Mouse (Mus musculus): ENCODE results near the gene Igfbp7. TPM values are rescaled to one million over a fixed set of nuclear protein-coding genes. Genes with fewer than 3 reads are reported as not detected.

The Igfbp7 gene
- polyA plus RNA-seq, 1 experiment from 2014 or later, result 60.7 TPM

DNA sequence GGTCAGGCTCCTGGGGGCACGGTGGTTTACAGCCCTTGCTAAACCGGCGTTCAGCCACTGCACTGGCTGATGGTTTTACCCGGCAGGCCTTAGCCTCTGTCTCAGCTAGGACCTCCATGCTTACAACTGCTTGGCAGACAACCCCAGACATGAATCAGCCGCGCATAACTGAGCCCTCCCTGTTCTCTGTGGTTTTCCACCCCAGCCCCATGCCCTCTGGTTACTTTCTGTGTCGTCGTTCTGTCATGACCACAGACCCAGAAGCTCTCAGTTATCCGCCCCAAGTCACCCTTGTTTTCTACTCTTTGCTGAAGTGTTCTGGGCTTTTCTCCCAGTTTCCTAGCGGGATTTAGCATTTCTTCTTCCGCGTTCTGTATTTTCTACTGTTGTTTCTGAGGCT is 40.2 kb downstream of the Igfbp7 start:
- H3K36me3 ChIP-seq (ENCODE audit: control insufficient read depth, insufficient read depth, low read length), result no peaks in the 10 kb centered on the region
- no peak for ATAC-seq (ENCODE audit: low FRiP score, low TSS enrichment)
- no peak overlapping the region for H3K27ac ChIP-seq (replicated peaks; ENCODE audit: low read depth, low read length)
- H3K4me3 ChIP-seq (replicated peaks; ENCODE audit: low read depth, low read length), result no peak overlapping the region
- no peak overlapping the region for H3K9ac ChIP-seq (replicated peaks; ENCODE audit: low read length)
- H3K4me1 ChIP-seq (ENCODE audit: control insufficient read depth, insufficient read depth, low read length), result no peaks in the 10 kb centered on the region
- no peaks in the 10 kb centered on the region for H3K27me3 ChIP-seq (ENCODE audit: control insufficient read depth, insufficient read depth, low read length)
- 58% methylated on average over 12 of the region's 12 CpGs for WGBS
- no peak overlapping the region for H3K4me2 ChIP-seq (ENCODE audit: low read length)
- DNase-seq, result no peak
- no peaks in the 10 kb centered on the region for H3K9me3 ChIP-seq (ENCODE audit: control insufficient read depth, low read length)

DNA sequence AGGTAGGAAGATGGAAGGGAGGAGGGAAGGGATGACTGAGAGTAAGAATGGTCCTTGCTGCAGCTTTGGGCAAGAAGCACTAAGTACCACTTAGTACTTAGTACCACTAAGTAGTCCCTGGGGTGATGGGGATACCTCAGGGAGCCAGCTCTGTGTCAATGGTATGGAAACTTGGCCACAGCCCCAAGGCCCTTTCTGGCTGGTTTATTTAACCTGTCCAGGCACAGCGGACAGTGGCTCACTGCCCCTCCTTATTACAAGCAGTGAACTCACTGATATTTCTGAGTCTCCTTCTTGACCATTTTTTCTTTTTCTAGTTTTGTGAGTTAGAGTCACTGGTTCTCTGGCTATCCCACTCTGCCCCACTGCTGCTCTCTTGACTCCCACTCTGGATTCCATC is 40.7 kb downstream of the Igfbp7 start:
- DNase-seq (no peak), ATAC-seq (ENCODE audit: low FRiP score, low TSS enrichment) (no peak)
- 100% methylated on average over 1 of the region's 1 CpGs for WGBS

DNA sequence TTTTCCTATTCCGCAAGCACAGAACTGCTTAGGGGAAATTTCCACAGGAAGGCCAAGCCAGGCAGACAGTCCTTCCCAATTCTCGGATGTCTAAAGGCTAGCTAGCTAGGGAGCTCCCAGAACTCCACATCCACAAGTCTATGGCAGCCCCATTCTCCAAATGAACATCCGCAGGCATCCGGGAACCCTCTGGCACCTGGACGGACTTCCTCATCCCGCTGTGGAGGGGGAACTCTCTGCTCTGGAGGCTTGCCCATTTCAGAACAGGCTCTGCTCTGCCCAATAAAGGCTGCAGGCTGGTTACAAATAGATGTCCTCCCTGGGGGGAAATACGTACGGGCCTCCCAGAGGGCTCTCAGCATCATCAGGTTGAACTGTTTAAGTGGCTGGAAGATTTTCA is 41.5 kb downstream of the Igfbp7 start:
- ATAC-seq (ENCODE audit: low FRiP score, low TSS enrichment), result no peak
- Histone ChIP-seq H3K27me3 (ENCODE audit: control insufficient read depth, insufficient read depth, low read length) (no peaks in the 10 kb centered on the region), H3K36me3 (ENCODE audit: control insufficient read depth, insufficient read depth, low read length) (no peaks in the 10 kb centered on the region), H3K27ac (replicated peaks; ENCODE audit: low read depth, low read length) (no peak overlapping the region), H3K4me2 (ENCODE audit: low read length) (no peak overlapping the region), H3K4me1 (ENCODE audit: control insufficient read depth, insufficient read depth, low read length) (no peaks in the 10 kb centered on the region), H3K9ac (replicated peaks; ENCODE audit: low read length) (no peak overlapping the region), H3K9me3 (ENCODE audit: control insufficient read depth, low read length) (no peaks in the 10 kb centered on the region), H3K4me3 (replicated peaks; ENCODE audit: low read depth, low read length) (no peak overlapping the region)
- 85% methylated on average over 8 of the region's 8 CpGs for whole genome bisulfite sequencing
- no peak for DNase-seq

More for the DNA sequence above, 40.7 kb downstream of the Igfbp7 start:
- no peak overlapping the region for H3K27ac ChIP-seq (replicated peaks; ENCODE audit: low read depth, low read length)
- no peak overlapping the region for H3K4me3 ChIP-seq (replicated peaks; ENCODE audit: low read depth, low read length)
- no peaks in the 10 kb centered on the region for H3K36me3 ChIP-seq (ENCODE audit: control insufficient read depth, insufficient read depth, low read length)
- no peaks in the 10 kb centered on the region for H3K9me3 ChIP-seq (ENCODE audit: control insufficient read depth, low read length)
- no peak overlapping the region for H3K9ac ChIP-seq (replicated peaks; ENCODE audit: low read length)
- H3K4me2 ChIP-seq (ENCODE audit: low read length), result no peak overlapping the region
- no peaks in the 10 kb centered on the region for H3K4me1 ChIP-seq (ENCODE audit: control insufficient read depth, insufficient read depth, low read length)
- no peaks in the 10 kb centered on the region for H3K27me3 ChIP-seq (ENCODE audit: control insufficient read depth, insufficient read depth, low read length)

DNA sequence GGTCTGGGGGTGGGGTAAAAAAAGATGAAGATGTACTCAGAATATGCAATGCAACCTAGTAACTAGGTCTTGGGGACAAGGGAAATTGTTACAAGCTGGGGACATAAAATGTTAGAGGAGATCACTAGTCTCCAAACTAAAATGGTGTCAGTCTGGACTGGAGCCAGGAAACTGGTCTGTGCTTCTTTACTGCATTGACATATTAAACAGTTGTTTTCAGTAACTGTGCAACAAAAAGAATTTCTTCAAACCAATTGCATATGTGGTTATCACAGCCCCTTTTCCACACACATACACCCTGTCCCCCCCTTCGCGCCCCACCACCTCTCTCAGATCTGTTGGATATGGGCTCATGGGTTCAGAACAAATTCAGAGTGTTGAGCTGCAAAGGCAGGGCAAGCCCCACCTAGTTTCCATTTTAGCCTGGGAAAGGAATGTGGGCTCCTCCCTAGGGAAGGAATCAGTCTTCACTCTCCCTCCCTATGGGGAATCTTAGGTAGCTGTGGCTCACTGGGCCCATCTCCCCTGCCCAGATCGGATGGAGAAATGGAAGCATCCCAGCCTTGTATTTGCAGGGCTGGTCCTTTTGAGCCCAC is 43.3 kb downstream of the Igfbp7 start:
- no peak for DNase-seq
- no peaks in the 10 kb centered on the region for H3K27me3 ChIP-seq (ENCODE audit: control insufficient read depth, insufficient read depth, low read length)
- H3K4me2 ChIP-seq (ENCODE audit: low read length), result no peak overlapping the region
- 93% methylated on average over 3 of the region's 3 CpGs for WGBS
- no peak overlapping the region for H3K4me3 ChIP-seq (replicated peaks; ENCODE audit: low read depth, low read length)
- no peaks in the 10 kb centered on the region for H3K36me3 ChIP-seq (ENCODE audit: control insufficient read depth, insufficient read depth, low read length)
- H3K9ac ChIP-seq (replicated peaks; ENCODE audit: low read length), result no peak overlapping the region
- ATAC-seq (ENCODE audit: low FRiP score, low TSS enrichment), result no peak
- no peaks in the 10 kb centered on the region for H3K4me1 ChIP-seq (ENCODE audit: control insufficient read depth, insufficient read depth, low read length)
- no peak overlapping the region for H3K27ac ChIP-seq (replicated peaks; ENCODE audit: low read depth, low read length)
- no peaks in the 10 kb centered on the region for H3K9me3 ChIP-seq (ENCODE audit: control insufficient read depth, low read length)

DNA sequence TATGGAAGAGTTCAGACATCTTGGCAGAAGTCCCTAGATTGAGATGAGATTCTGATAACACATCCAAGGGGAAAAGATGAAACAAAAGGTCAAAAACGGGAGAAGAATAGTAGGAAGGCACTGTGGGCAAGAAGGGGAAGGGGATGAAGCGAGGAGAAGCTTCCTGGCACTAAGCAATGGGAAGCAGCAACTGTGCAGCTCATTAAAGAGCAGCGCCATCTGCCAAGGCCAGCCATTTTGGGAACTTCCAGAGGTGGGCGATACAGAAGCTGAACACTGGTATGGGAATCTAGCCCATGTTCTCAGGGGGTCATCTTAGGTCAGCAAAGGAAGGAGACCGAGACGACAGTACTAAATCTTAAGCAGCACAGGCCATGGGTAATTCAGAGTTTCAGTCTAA is 44.2 kb downstream of the Igfbp7 start:
- no peak overlapping the region for H3K27ac ChIP-seq (replicated peaks; ENCODE audit: low read depth, low read length)
- ATAC-seq (ENCODE audit: low FRiP score, low TSS enrichment), result no peak
- WGBS, result 82% methylated on average over 6 of the region's 6 CpGs

DNA sequence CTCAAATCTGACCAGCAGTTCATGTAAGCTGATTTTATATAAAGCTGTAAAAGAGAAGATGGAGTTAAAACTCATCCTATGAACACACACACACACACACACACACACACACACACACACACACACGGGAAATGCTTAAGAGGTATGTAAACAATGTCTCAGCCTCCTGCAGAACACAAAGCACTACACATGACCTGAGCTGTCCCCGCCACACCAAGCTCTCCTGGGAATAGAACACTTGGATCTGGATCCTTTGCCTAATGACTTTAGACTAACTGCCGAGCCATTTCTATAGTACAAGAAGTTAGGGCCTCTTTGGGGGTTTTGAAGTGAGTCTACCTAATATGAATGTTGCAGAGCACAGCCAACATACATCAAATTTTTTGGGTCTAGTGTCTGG is 45.7 kb downstream of the Igfbp7 start:
- H3K4me1 ChIP-seq (ENCODE audit: control insufficient read depth, insufficient read depth, low read length), result peaks cover 5% of the 10 kb centered on the region; the same call in 1 of the 2 replicates
- no peaks in the 10 kb centered on the region for H3K27me3 ChIP-seq (ENCODE audit: control insufficient read depth, insufficient read depth, low read length)
- H3K9me3 ChIP-seq (ENCODE audit: control insufficient read depth, low read length), result no peaks in the 10 kb centered on the region
- no peak for DNase-seq
- no peak overlapping the region for H3K4me2 ChIP-seq (ENCODE audit: low read length)
- H3K4me3 ChIP-seq (replicated peaks; ENCODE audit: low read depth, low read length), result no peak overlapping the region
- no peak overlapping the region for H3K27ac ChIP-seq (replicated peaks; ENCODE audit: low read depth, low read length)
- H3K9ac ChIP-seq (replicated peaks; ENCODE audit: low read length), result no peak overlapping the region
- WGBS, result 67% methylated on average over 3 of the region's 3 CpGs
- no peaks in the 10 kb centered on the region for H3K36me3 ChIP-seq (ENCODE audit: control insufficient read depth, insufficient read depth, low read length)
- no peak for ATAC-seq (ENCODE audit: low FRiP score, low TSS enrichment)

More for the DNA sequence above, 44.2 kb downstream of the Igfbp7 start:
- Histone ChIP-seq H3K9ac (replicated peaks; ENCODE audit: low read length) (no peak overlapping the region), H3K9me3 (ENCODE audit: control insufficient read depth, low read length) (no peaks in the 10 kb centered on the region), H3K27me3 (ENCODE audit: control insufficient read depth, insufficient read depth, low read length) (no peaks in the 10 kb centered on the region), H3K4me2 (ENCODE audit: low read length) (no peak overlapping the region), H3K4me3 (replicated peaks; ENCODE audit: low read depth, low read length) (no peak overlapping the region), H3K4me1 (ENCODE audit: control insufficient read depth, insufficient read depth, low read length) (no peaks in the 10 kb centered on the region), H3K36me3 (ENCODE audit: control insufficient read depth, insufficient read depth, low read length) (no peaks in the 10 kb centered on the region)
- no peak for DNase-seq

DNA sequence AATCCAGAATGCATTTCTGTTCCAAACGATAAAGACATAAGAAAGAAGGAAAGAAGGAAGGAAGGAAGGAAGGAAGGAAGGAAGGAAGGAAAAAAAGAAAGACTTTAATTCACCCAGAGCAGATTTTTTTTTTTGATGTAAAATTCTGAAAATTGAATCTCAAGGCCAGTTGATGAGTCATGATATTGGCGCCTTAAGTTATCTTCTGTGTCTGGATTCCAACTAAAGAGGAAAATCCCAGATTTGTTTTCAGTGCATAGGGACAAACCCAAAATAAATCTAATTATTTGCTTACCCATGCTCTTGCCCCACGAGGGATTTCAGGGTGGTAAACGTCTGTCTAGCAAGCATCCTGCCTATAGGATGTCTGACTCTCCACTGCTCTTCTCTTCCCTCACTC is 46.8 kb downstream of the Igfbp7 start:
- Histone ChIP-seq H3K9me3 (ENCODE audit: control insufficient read depth, low read length) (no peaks in the 10 kb centered on the region), H3K27me3 (ENCODE audit: control insufficient read depth, insufficient read depth, low read length) (no peaks in the 10 kb centered on the region), H3K27ac (replicated peaks; ENCODE audit: low read depth, low read length) (no peak overlapping the region), H3K36me3 (ENCODE audit: control insufficient read depth, insufficient read depth, low read length) (no peaks in the 10 kb centered on the region), H3K4me2 (ENCODE audit: low read length) (no peak overlapping the region), H3K4me3 (replicated peaks; ENCODE audit: low read depth, low read length) (no peak overlapping the region), H3K9ac (replicated peaks; ENCODE audit: low read length) (no peak overlapping the region), H3K4me1 (ENCODE audit: control insufficient read depth, insufficient read depth, low read length) (peaks cover 5% of the 10 kb centered on the region; the same call in 1 of the 2 replicates)
- no peak for ATAC-seq (ENCODE audit: low FRiP score, low TSS enrichment)
- 81% methylated on average over 4 of the region's 4 CpGs for WGBS
- DNase-seq, result no peak

DNA sequence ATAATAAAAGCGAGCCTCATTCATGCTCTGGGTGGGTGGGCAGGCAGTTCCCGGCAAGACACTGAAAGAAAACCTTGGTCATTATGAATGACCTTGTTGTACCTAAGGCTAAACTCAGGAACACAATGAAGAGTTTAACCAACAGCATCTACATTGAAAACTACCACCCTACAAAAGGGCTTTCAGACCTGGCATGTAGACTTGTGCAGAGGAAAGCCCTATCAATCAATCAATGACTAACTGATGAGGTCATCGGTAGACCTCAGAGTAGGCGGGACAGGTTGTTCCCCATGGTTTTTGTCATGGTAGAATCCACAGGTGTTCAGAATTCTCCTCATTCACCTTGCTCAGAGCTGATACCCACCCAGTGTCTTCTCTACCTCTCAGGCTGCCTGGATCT is 47.9 kb downstream of the Igfbp7 start:
- DNase-seq, result no peak

DNA sequence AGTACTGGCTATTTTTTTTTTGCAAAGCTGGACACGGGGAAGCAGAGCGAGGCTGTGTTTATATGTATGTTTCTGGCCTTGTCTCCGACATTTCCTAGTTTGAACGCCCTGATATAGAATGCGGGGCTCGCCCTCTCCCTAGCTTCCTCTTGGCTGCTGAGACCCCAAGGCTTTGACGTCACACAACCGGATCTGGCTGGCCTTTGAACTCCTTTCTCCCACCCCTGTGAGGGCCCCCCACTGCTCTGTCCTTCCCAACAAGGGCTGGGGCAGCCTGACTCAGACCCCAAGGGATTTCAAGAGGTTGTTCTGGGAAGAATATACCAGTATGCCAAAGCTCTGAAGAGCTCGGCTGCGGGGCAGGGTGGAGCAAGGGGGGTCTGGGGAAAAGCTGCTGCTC is 49.5 kb downstream of the Igfbp7 start:
- Histone ChIP-seq H3K4me3 (replicated peaks; ENCODE audit: low read depth, low read length) (peak overlapping the region; percentile 24), H3K9ac (replicated peaks; ENCODE audit: low read length) (no peak overlapping the region; the same call in 1 of the 2 replicates), H3K36me3 (ENCODE audit: control insufficient read depth, insufficient read depth, low read length) (no peaks in the 10 kb centered on the region), H3K9me3 (ENCODE audit: control insufficient read depth, low read length) (no peaks in the 10 kb centered on the region), H3K27me3 (ENCODE audit: control insufficient read depth, insufficient read depth, low read length) (no peaks in the 10 kb centered on the region), H3K4me2 (ENCODE audit: low read length) (peak overlapping the region; percentile 52), H3K27ac (replicated peaks; ENCODE audit: low read depth, low read length) (no peak overlapping the region), H3K4me1 (ENCODE audit: control insufficient read depth, insufficient read depth, low read length) (peaks cover 8% of the 10 kb centered on the region; the same call in 1 of the 2 replicates)
- peak; percentile 55; the same call in 1 of the 2 replicates for ATAC-seq (ENCODE audit: low FRiP score, low TSS enrichment)
- peak; percentile 64 for DNase-seq
- WGBS, result 2% methylated on average over 10 of the region's 10 CpGs

More for the DNA sequence above, 47.9 kb downstream of the Igfbp7 start:
- 96% methylated on average over 4 of the region's 4 CpGs for WGBS
- Histone ChIP-seq H3K27me3 (ENCODE audit: control insufficient read depth, insufficient read depth, low read length) (no peaks in the 10 kb centered on the region), H3K9me3 (ENCODE audit: control insufficient read depth, low read length) (no peaks in the 10 kb centered on the region), H3K27ac (replicated peaks; ENCODE audit: low read depth, low read length) (no peak overlapping the region), H3K4me3 (replicated peaks; ENCODE audit: low read depth, low read length) (no peak overlapping the region), H3K4me2 (ENCODE audit: low read length) (no peak overlapping the region), H3K4me1 (ENCODE audit: control insufficient read depth, insufficient read depth, low read length) (peaks cover 5% of the 10 kb centered on the region; the same call in 1 of the 2 replicates), H3K36me3 (ENCODE audit: control insufficient read depth, insufficient read depth, low read length) (no peaks in the 10 kb centered on the region), H3K9ac (replicated peaks; ENCODE audit: low read length) (no peak overlapping the region)
- ATAC-seq (ENCODE audit: low FRiP score, low TSS enrichment), result no peak
